15 mouse cellular contexts compared by ENCODE assay signal in genomic region chr6:8686678-8687580, GRCm38 (mm10).
DNase-seq lines count a peak whose midpoint lies in the region; ATAC-seq and TF ChIP-seq lines count a peak whose summit lies in the region.
"Had no signal": no experiment of that assay in that cellular context is flagged by ENCODE, and none has a peak within 500 bp of the region (broad histone marks: within the 10 kb centered on the region; RNA-seq: fewer than 3 reads in every experiment).

No protein-coding gene starts in this region.

- ATAC-seq in frontal cortex, adult (ENCODE audit: low TSS enrichment) = peak; percentile 68
- ATAC-seq in midbrain, embryonic 11.5 days (ENCODE audit: low FRiP score) = no peak
- no peak for ATAC-seq in midbrain, embryonic 15.5 days (replicated peaks)
- ATAC-seq in hematopoietic stem cell, adult 5-6 weeks (replicated peaks in 1 of 2; ENCODE audit: insufficient read depth in 1 of 2, low FRiP score in 2 of 2, low TSS enrichment in 1 of 2, low read depth in 1 of 2, poor library complexity in 2 of 2, severe bottlenecking in 2 of 2) = peak; percentile 53 to 65; a peak in 3 of 4 replicates

- H3K9ac ChIP-seq in midbrain, embryonic 11.5 days (ENCODE audit: low read length) = no peak overlapping the region
- no peak overlapping the region for H3K9ac ChIP-seq in midbrain, embryonic 15.5 days
- H3K9ac ChIP-seq: embryonic facial prominence, embryonic 12.5 days; hindbrain, embryonic 14.5 days; limb, embryonic 13.5 days; neural tube, embryonic 13.5 days had no signal

- H3K4me1 ChIP-seq in midbrain, embryonic 11.5 days (ENCODE audit: control insufficient read depth, insufficient read depth, low read length) = no peaks in the 10 kb centered on the region
- no peaks in the 10 kb centered on the region for H3K4me1 ChIP-seq in midbrain, embryonic 15.5 days
- no peaks in the 10 kb centered on the region for H3K4me1 ChIP-seq in small intestine, adult 2 months (ENCODE audit: control insufficient read depth, insufficient read depth, insufficient read length, low read length)
- H3K4me1 ChIP-seq: embryonic facial prominence, embryonic 12.5 days; midbrain, embryonic 10.5 days; neural tube, embryonic 13.5 days had no signal

- H3K4me2 ChIP-seq in midbrain, embryonic 11.5 days = no peak overlapping the region
- no peak overlapping the region for H3K4me2 ChIP-seq in midbrain, embryonic 15.5 days
- H3K4me2 ChIP-seq: embryonic facial prominence, embryonic 12.5 days; hindbrain, embryonic 14.5 days; limb, embryonic 13.5 days; neural tube, embryonic 13.5 days had no signal

- no peaks in the 10 kb centered on the region for H3K36me3 ChIP-seq in midbrain, embryonic 11.5 days (ENCODE audit: control insufficient read depth, insufficient read depth, low read length)
- H3K36me3 ChIP-seq in midbrain, embryonic 15.5 days (replicated peaks) = no peaks in the 10 kb centered on the region
- H3K36me3 ChIP-seq in small intestine, adult 2 months (ENCODE audit: control insufficient read depth, insufficient read depth, low read length) = no peaks in the 10 kb centered on the region
- H3K36me3 ChIP-seq: embryonic facial prominence, embryonic 12.5 days; limb, embryonic 13.5 days; midbrain, embryonic 10.5 days; neural tube, embryonic 13.5 days had no signal

- no peak overlapping the region for H3K4me3 ChIP-seq in midbrain, embryonic 11.5 days (ENCODE audit: low read depth, low read length)
- no peak overlapping the region for H3K4me3 ChIP-seq in midbrain, embryonic 15.5 days
- H3K4me3 ChIP-seq in small intestine, adult 2 months (ENCODE audit: low read depth, low read length) = no peak overlapping the region
- H3K4me3 ChIP-seq: embryonic facial prominence, embryonic 12.5 days; limb, embryonic 13.5 days; midbrain, embryonic 10.5 days; neural tube, embryonic 13.5 days had no signal

- WGBS in midbrain, embryonic 11.5 days = 88% methylated on average over 14 of the region's 14 CpGs
- 92% methylated on average over 14 of the region's 14 CpGs for WGBS in midbrain, embryonic 15.5 days
- 73% methylated on average over 14 of the region's 14 CpGs for WGBS in small intestine, adult 2 months

- no peak for TF ChIP-seq POLR2A in small intestine, adult 2 months (IDR thresholded peaks at IDR 0.05; ENCODE audit: low read depth, low read length)

- no peaks in the 10 kb centered on the region for H3K27me3 ChIP-seq in midbrain, embryonic 11.5 days (ENCODE audit: control insufficient read depth, insufficient read depth, low read length)
- no peaks in the 10 kb centered on the region for H3K27me3 ChIP-seq in midbrain, embryonic 15.5 days (replicated peaks)
- H3K27me3 ChIP-seq in small intestine, adult 2 months (ENCODE audit: control insufficient read depth, insufficient read depth, low read length) = no peaks in the 10 kb centered on the region
- H3K27me3 ChIP-seq: embryonic facial prominence, embryonic 12.5 days; limb, embryonic 13.5 days; neural tube, embryonic 13.5 days had no signal

- no peak for TF ChIP-seq CTCF in small intestine, adult 2 months (IDR thresholded peaks at IDR 0.05; ENCODE audit: extremely low read depth, insufficient read length, insufficient replicate concordance, low read depth, low read length)

- H3K27ac ChIP-seq in midbrain, embryonic 11.5 days (ENCODE audit: low read depth, low read length) = no peak overlapping the region
- H3K27ac ChIP-seq in midbrain, embryonic 15.5 days = no peak overlapping the region
- peak overlapping the region; percentile 40 for H3K27ac ChIP-seq in small intestine, adult 2 months (ENCODE audit: insufficient read depth, low read depth, low read length)
- H3K27ac ChIP-seq: embryonic facial prominence, embryonic 12.5 days; hindbrain, embryonic 14.5 days; limb, embryonic 13.5 days; midbrain, embryonic 10.5 days; neural tube, embryonic 13.5 days had no signal

- H3K9me3 ChIP-seq in midbrain, embryonic 11.5 days (ENCODE audit: control insufficient read depth, low read length) = no peaks in the 10 kb centered on the region
- H3K9me3 ChIP-seq in midbrain, embryonic 15.5 days = no peaks in the 10 kb centered on the region
- H3K9me3 ChIP-seq: embryonic facial prominence, embryonic 12.5 days; limb, embryonic 13.5 days; midbrain, embryonic 10.5 days; neural tube, embryonic 13.5 days had no signal

- no peak for DNase-seq in frontal cortex, postnatal 10 days (ENCODE audit: low spot score in 2 of 2)
- peak; percentile 68 for DNase-seq in midbrain, embryonic 11.5 days (ENCODE audit: low spot score, missing footprints)
- DNase-seq in adrenal gland, adult 2 months = no peak
- no peak for DNase-seq in MN1 (ENCODE audit: low spot score)
- DNase-seq: cerebellum, adult 11 months; kidney, postnatal 4 days had no signal

Comparison
In these comparisons a context has a peak if more than half of its experiments do, and no peak if none do; other contexts are left out.
1. ATAC-seq: peak in frontal cortex, adult (single experiment) and hematopoietic stem cell, adult 5-6 weeks (2 of 2); none in midbrain, embryonic 11.5 days (single experiment) and midbrain, embryonic 15.5 days (single experiment).